Mouse (Mus musculus): ENCODE data around the gene Tmem80.

DNA sequence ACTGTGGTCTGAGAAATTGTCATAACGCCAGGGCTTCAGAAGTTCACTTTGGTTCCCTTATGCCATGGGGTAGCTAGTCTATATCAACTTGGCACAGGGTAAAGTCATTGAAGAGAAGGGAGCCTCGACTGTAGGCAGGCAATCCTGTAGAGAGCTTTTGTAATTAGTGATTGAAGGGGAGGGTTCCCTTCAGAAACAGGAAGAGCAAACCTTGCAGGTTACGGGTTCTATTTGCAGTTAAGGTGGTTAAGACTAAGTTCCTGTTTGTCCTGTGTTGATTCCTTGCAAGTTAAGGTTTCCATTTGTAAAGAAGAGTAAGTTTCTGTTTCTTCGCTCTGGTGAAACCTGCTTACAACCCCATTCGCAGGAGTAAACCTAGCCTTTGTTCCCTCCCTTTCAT, 42.4 kb downstream of the Tmem80 start:
- no peak for TF ChIP-seq TAL1 (IDR thresholded peaks at IDR 0.05; ENCODE audit: low read length)
- no peak for TF ChIP-seq GATA1 (IDR thresholded peaks at IDR 0.05; ENCODE audit: low read length)
